Mouse (Mus musculus) small intestine, adult 10 weeks (tissue): Measurements from ENCODE around the gene Olfr319. TPM values are rescaled to one million over a fixed set of nuclear protein-coding genes. Genes with fewer than 3 reads are reported as not detected.

Experiments used
- polyA plus RNA-seq: library from polyadenylated mRNA; stranded (reverse); fragments of 350-450 nt; fragmentation: Illumina TruSeq; extraction: RNeasy Lipid Tissue Mini Kit (QIAGEN cat#74804); gene quantifications from one replicate; pipeline ENCODE4 v1.2.3, GENCODE M21; 2014; ENCODE audit warnings: low replicate concordance

Gene Olfr319
- polyA plus RNA-seq: not detected

DNA sequence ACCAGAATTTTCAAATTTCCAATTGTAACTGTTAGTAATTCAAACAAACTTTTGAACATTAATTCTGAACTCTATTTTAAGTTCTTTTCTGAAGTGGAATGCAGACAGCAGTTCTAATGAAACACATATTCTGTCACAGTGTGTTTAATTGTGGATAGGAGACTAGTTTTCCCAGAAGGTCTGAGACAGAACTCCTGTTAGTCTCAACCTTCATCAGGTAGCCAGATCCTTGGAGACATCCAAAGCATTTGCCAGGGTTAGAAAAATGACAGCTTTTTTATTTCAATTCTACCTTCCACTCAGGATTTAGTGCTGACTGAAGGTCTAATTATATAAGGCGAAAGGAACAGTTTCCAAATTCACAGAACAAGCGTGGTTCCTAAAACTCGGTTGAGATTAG is at the start of gene Olfr319:
Gene Olfr319, plus strand, starts transcription at position 301 of the 400 bp plus-strand sequence.

DNA sequence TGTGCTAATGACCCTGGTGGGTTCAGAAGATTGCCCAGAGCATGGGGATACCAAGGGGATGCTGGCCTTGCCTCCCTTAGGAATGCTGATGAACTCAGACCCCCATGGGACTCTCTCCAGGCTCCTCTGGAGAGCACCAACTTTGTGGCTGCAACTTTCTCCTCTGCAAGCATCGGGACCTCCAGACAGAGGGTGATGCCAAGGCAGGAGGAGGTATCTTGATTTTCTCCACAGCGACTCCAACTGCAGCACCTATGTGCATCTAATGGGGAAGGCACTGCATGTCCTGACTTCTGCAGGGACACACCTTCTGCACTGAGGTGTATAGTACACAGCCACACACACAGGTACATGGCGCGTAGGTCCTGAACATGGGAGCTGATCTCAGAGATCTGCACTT is 40.4 kb upstream of the Olfr319 start, which contains the start of gene Olfr322:
Gene Olfr322, plus strand, starts transcription at position 187 of the 400 bp plus-strand sequence.

DNA sequence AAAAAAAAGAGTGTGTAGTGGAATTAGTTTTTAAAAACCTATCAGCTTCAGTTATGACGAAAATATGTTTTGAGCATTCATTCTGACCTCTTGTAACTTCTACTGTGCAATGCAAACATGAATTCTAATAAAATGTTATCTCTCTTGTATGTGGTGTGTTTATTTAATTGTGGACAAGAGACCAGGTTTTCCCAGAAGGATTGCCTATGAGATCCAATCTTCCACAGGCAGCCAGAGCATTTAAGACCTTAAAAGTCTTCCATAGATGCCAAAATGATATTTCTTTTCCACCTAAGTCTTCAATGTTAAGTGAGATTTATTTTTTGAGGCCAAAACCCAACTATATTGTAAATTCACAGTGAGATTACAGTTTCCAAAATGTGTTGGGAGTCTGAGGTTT is 18.2 kb upstream of the Olfr319 start, which contains the start of gene Olfr320:
Gene Olfr320, plus strand, starts transcription at position 301 of the 400 bp plus-strand sequence.

DNA sequence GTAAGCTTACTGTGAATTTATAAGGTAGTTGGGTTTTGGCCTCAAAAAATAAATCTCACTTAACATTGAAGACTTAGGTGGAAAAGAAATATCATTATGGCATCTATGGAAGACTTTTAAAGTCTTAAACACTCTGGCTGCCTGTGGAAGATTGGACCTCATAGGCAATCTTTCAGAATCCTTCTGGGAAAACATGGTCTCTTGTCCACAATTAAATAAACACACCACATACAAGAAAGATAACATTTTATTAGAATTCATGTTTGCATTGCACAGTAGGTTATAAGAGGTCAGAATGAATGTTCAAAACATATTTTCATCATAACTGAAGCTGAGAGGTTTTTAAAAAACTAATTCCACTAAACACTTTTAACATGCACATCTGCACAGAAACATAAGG is 25.0 kb downstream of the Olfr319 start, which contains the start of gene Olfr318:
Gene Olfr318, minus strand, starts transcription at position 101 of the 400 bp plus-strand sequence.

DNA sequence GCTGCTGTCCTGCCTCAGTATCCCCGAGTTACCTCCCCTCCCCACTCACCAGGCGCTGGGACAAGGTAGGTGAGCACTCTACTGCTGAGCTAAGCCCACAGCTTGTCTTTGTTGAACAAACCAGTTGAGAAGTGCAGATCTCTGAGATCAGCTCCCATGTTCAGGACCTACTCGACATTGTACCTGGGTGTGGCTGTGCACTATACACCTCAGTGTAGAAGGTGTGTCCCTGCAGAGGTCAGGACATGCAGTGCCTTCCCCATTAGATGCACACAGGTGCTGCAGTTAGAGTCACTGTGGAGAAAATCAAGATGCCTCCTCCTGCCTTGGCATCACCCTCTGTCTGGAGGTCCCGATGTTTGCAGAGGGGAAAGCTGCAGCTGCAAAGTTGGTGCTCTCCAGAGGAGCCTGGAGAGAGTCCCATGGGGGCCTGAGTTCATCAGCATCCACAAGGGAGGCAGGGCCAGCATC is 39.9 kb downstream of the Olfr319 start, which contains the start of gene Olfr317:
Gene Olfr317, minus strand, starts transcription at position 421 of the 471 bp plus-strand sequence.

GRCm38 (mm10) chr11:58752434-58752833 is 53.5 kb downstream of the Olfr319 start, which contains the start of gene Olfr316:
Gene Olfr316, plus strand, starts transcription at chr11:58752734.

Other genes starting within 250 kb of the Olfr319 start
- gene Lypd9, start 246.2 kb upstream of the Olfr319 start, polyA plus RNA-seq: not detected
- not detected for gene Olfr30, start 236.9 kb upstream of the Olfr319 start, polyA plus RNA-seq
- not detected for gene Olfr332, start 206.6 kb upstream of the Olfr319 start, polyA plus RNA-seq
- not detected for gene Olfr331, start 196.6 kb upstream of the Olfr319 start, polyA plus RNA-seq
- not detected for gene Olfr330, start 164.3 kb upstream of the Olfr319 start, polyA plus RNA-seq
- gene Olfr329-ps, start 152.7 kb upstream of the Olfr319 start, polyA plus RNA-seq: not detected
- gene Olfr328, start 143.5 kb upstream of the Olfr319 start, polyA plus RNA-seq: not detected
- not detected for gene Olfr224, start 128.6 kb upstream of the Olfr319 start, polyA plus RNA-seq
- gene Olfr325, start 121.4 kb upstream of the Olfr319 start, polyA plus RNA-seq: not detected
- not detected for gene Olfr324, start 104.0 kb upstream of the Olfr319 start, polyA plus RNA-seq
- gene 2210407C18Rik, start 83.1 kb upstream of the Olfr319 start, polyA plus RNA-seq: 1,849 TPM
- not detected for gene Olfr323, start 68.7 kb upstream of the Olfr319 start, polyA plus RNA-seq
- gene Trim58, start 58.7 kb upstream of the Olfr319 start, polyA plus RNA-seq: not detected
- not detected for gene Olfr322, start 40.4 kb upstream of the Olfr319 start, polyA plus RNA-seq
- not detected for gene Olfr320, start 18.1 kb upstream of the Olfr319 start, polyA plus RNA-seq
- gene Olfr318, start 24.9 kb downstream of the Olfr319 start, polyA plus RNA-seq: not detected
- not detected for gene Olfr317, start 40.0 kb downstream of the Olfr319 start, polyA plus RNA-seq
- not detected for gene Olfr316, start 53.6 kb downstream of the Olfr319 start, polyA plus RNA-seq
- gene Olfr315, start 74.0 kb downstream of the Olfr319 start, polyA plus RNA-seq: not detected
- not detected for gene Olfr314, start 83.8 kb downstream of the Olfr319 start, polyA plus RNA-seq
- 3.0 TPM for gene Fam183b, start 102.8 kb downstream of the Olfr319 start, polyA plus RNA-seq
- not detected for gene Olfr313, start 115.8 kb downstream of the Olfr319 start, polyA plus RNA-seq
- not detected for gene Olfr312, start 130.1 kb downstream of the Olfr319 start, polyA plus RNA-seq
- not detected for gene Olfr311, start 140.1 kb downstream of the Olfr319 start, polyA plus RNA-seq
- gene Gm12258, start 148.0 kb downstream of the Olfr319 start, polyA plus RNA-seq: 7.5 TPM
- 7.6 TPM for gene 2810021J22Rik, start 168.1 kb downstream of the Olfr319 start, polyA plus RNA-seq
- gene Zfp39, start 205.1 kb downstream of the Olfr319 start, polyA plus RNA-seq: 1.9 TPM
- not detected for gene Btnl10, start 218.7 kb downstream of the Olfr319 start, polyA plus RNA-seq
- 3.1 TPM for gene Rnf187, start 239.8 kb downstream of the Olfr319 start, polyA plus RNA-seq
- gene Hist3h2ba, start 249.8 kb downstream of the Olfr319 start, polyA plus RNA-seq: not detected